Mouse (Mus musculus): ENCODE measurements around the gene Cxcl3.

DNA sequence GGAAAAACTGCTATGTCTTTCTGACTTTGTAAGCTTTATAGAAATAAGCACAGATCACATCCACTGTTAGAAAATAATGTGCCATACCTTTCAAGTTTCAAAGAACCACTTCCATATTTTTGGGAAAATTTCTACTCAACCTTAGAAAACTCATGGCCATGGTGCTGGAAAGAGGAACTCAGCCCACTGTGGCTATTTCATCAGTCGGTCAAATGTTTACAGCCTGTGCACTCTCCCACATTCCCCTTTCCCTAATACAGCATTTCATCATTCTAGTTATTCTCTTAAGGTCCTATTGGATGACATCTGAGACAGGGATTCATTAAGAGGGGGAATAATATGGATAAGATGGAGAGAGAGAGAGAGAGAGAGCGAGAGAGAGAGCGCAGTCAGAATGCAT, 2.2 kb upstream of the Cxcl3 start:
- TF ChIP-seq CTCF (IDR thresholded peaks at IDR 0.05; ENCODE audit: low read depth, low read length) (no peak), GATA1 (IDR thresholded peaks at IDR 0.05; ENCODE audit: borderline replicate concordance, low read length) (no peak), POLR2AphosphoS5 (IDR thresholded peaks at IDR 0.05; ENCODE audit: insufficient replicate concordance, low read depth, low read length) (no peak), TAL1 (conservative IDR thresholded peaks at IDR 0.05; ENCODE audit: low read depth, low read length) (no peak), GATA2 (IDR thresholded peaks at IDR 0.05; ENCODE audit: borderline replicate concordance, low read depth, low read length) (no peak)
